Mouse (Mus musculus) spleen, postnatal 10 days (tissue): ENCODE data around the gene Gck.
"Not testable (repeated sequence)": the region's sequence is repeated elsewhere in the genome, so short reads cannot be mapped to it uniquely, and the experiment has no call there.

Experiments used
- DNase-seq, 2 experiments: peaks; one replicate each; pipeline ENCODE4 v3.0.0; 2021 to 2022; ENCODE audit warnings: low spot score in 2 of 2

The Gck gene

DNA sequence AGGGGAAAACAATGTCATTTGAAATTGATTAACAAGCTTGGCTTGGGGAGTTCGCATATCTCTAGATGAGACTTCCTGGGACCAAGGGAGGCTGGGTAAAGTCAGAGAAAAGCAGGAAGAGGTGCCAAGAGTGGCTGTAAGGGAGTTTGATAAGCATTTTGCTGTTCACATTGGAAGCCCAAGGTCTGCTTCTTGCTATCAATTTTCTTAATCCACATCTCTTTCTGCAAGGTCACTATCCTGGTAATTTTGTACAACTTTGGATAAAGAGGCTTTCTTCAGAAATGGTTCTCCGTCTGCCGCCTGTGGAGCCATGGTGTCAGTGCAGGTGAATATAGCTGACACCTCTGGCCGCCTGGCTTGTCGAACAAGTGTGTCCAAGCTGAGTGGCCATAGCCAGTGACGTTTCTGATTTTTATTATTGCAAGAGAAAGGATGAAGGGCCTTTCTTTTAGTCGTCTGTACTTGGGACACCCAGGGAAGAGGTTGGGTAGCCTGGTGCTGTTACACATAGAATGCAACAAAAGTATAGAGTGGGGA is 5.2 kb upstream of the Gck start:
- peak in 1 of 2 experiments; percentile 65 for DNase-seq

DNA sequence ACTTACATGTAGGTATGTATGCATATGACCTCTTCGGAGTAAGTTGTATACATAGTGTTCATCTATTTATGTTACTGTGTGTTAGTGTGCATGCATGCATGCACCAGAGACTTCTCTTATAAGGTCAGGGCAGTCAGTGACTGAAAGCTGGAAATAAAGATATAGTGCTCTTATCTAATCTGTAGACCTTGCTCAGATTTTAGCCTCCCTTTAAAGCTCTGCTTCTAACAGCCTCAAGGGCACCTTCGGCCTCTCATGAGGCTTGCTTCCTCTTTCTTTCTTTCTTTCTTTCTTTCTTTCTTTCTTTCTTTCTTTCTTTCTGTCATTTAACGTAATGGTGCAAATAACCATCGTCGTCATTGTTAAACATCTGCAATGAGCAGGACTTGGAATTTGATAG is 4.6 kb upstream of the Gck start:
- DNase-seq = no peak

DNA sequence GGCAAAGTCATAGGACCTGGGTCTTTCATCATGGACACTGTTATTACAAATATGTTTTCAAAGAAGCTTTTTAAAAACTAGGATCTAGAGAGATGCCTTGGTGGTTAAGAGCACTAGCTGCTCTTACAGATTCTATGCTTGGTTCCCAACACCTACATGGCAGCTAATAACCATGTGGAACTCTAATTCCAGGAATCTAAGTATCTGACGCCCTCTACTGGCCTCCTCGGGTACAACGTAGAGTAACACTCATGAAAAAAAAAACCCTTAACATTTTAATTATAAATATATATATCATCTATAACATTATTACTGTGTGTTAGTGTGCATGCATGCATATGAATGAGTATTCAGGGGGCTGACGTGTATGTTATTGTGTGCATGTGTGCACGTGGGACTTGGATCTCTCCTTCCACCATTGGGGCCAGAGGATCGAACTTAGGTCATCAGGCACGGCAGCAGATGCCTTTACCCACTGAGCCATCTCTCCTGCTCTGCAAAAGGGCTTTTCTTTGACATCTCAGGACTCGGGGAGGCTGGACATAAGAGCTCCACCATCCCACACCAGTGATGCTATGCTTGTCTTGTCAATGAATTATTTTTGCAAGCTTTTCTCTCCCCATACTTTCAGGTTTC is 3.4 kb upstream of the Gck start:
- peak in 1 of 2 experiments; percentile 65 for DNase-seq

DNA sequence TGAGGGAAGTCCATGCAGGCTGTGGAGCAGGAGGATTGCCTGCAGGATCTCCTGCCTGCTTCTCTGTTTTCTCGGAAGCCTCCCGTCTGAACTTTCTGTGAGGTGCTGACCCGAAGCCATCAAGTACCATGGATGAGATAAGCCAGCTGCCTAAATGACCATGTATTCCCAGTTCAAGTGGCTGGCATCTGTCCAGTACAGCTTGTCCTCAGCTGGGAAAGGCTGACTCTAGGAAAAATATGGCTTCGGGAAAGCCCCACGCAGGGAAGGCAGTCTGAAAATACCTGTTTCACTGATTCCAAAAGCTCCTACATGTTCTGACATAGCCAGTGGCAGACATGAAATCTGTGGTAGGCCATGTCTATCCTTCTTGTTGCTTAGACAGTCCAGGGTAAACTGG is 2.6 kb upstream of the Gck start:
- DNase-seq = peak in 1 of 2 experiments; percentile 20

DNA sequence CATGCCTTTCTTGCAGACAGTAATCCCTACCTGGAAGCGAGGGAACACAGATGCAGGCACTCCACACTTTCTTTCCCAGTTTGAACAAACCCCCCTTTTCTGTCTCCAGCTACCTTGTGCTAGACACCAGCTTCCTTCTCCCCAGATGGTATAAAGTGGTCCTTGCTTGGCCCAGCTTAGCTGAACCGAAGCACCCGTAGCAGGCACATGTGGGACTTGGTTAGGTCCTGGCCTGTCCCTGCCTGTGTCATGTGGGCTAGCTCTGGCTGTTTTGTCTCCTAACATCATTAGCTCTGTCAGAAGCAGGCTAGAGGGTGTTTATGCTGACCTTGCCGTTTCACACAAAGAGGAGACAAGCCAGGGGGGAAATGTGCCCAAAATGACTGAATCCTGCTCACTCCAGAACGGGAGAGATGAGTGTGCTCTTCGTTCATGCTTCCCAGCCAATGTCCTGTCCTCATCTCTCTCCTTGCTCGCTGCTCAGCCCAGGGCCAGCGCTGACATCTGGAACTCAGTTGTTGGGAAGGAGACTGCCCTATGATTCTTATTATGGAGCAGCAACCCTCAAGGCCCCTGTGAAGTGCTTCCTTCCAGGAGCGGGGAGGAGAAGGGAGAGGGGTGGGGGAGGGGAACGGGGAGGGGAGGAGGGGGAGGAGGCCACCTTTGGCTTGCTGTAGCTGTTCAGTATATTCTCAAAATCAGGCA is 1.2 kb downstream of the Gck start:
- no peak for DNase-seq

DNA sequence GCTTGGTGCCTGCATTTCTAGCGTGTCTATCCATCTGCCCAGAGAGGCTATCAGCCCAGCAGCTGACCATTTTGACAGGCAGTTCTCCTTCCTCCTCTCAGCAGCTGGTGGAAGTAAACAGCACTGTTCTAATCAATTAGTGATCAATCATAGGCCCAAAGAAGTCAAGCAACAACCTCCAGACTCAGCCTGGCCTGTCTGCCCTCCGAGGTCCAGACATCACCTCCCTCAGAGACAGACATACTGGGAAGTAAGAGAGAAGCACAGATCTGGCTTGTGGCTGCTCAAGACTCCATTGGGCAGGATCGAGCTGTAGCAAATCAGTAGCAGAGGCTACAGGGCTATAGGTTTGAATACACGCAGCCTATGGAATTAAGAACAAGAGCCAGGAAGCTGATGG is 2.1 kb downstream of the Gck start:
- DNase-seq = no peak

DNA sequence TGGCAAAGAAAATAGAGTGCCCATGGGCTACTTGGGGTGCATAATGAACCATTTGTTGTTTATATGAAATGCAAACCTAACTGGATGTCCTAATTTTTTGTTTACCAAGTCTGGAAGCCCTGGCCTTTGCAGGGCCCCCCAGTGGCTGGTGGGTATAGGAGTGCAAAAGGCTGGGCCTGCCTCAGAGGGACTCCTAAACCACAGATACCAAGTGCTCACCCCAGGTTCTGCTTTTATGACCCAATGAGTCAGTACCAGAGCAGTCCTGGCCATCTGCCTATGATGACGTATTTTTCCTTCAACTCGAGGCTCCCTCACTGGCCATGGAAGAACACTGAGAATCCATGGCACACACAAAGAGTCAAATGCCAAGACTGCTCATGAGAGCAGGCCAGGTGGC is 4.8 kb downstream of the Gck start:
- no peak for DNase-seq

DNA sequence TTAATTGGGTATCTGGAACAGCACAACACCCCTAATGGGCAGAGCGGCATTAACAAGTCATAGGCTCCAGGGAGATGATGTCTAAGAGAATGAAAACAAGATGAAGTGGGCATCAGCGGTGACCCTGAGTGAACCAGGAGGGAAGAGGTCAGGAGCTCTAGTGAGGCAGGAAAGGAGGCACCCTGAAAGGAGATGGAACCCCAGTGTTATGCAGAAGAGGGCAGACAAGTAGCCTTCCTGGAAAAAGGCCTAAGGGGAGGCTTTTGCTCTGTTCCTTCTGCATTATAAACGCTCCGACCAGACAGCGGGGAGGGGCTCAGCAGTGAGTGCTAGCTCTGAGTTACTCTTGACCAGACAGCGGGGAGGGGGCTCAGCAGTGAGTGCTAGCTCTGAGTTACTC is 6.9 kb downstream of the Gck start:
- DNase-seq = no peak

DNA sequence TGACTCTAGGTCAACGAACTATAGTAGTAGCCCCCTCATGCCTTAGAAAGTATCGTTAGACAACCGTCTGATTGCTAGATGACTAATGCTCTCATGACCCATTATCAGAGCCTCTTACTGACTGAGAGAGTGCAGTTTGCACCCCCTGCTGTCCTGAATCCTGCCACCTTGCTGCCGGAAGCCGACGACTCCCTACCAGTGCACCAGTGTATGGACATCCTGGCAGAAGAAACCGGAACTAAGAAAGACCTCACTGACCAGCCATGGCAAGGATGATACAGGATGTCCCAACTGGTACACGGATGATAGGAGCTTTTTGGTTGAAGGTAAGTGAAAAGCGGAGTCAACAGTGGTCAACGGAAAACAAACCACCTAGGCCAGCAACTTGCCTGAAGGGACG is 15.3 kb downstream of the Gck start:
- DNase-seq = not testable (repeated sequence)

DNA sequence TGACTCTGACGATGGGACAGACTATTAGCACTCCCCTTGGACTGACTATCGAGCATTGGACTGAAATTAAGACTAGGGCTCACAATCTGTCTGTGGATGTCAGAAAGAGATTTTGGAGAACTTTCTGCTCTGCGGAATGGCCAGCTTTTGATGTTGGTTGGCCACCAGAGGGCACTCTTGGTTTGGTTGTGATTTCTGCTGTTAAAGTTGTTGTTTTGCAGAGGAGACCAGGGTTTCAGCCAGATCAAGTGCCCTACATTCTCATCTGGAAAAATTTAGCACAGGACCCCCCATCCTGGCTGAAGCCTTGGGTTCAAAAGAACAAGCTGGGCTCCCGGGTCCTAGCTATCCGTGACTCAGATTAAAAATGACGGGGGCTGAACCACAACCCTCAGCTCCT is 17.9 kb downstream of the Gck start:
- DNase-seq = peak in 1 of 2 experiments; percentile 67

DNA sequence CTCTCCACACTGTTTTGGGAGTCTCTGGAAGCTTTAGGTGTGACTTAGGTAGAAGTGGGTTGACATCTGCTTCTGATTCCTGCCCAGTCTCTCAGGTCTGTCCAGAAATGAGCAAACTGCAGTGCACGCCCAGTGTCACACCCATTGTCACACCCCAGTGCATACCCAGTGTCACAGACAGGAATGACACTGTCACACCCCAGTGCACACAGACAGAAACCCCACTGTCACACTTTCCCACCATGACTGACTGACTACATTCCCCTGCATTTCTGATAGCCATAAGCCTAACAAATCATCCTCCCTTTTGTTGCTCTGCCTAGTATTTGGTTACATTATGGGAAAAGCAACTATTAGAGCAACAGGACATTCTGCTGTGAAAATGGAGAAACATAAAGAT is 19.3 kb downstream of the Gck start:
- DNase-seq = no peak

DNA sequence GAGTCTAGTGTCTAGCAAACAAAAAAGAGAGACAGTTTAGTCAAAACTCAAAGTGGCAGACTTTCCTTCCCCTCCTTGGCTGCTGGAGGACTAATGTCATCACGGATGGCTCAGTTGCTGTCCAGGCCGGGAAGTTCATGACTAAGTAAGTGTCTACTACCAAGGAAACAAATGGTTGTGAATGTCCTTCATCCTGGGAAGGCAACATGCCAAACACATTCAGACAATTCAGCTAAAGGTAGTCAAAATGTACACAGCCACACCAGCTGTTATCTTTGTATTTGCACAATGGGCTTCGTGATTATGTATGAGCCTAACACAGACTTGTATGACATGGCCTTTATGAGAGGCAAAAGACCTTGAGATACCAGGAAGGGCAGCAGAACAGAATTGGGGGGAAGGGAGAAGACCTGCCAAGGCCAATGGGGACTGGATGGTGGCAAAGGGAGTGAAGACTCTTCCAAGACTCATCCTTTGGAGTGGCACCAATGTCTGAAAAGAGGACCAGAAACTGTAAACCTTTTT is 23.1 kb downstream of the Gck start:
- no peak for DNase-seq

DNA sequence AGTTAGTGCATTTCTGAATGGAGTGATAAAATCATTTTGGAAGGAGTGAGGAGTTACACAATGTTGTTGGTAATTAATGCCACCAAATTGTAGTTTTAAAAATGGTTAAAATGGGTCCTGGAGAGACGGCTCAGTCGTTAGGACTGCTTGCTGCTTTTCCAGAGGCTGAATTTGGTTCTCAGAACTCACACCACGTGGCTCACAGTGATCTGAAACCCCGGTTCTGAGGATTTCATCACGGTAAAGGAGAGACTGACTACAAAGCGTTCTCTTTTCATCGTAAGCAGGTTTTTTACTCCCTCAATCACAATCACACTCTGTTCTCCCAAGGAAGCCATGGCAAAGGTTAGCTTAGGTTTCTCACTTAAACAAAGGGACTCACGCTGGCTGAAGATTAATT is 25.2 kb downstream of the Gck start:
- DNase-seq = no peak

DNA sequence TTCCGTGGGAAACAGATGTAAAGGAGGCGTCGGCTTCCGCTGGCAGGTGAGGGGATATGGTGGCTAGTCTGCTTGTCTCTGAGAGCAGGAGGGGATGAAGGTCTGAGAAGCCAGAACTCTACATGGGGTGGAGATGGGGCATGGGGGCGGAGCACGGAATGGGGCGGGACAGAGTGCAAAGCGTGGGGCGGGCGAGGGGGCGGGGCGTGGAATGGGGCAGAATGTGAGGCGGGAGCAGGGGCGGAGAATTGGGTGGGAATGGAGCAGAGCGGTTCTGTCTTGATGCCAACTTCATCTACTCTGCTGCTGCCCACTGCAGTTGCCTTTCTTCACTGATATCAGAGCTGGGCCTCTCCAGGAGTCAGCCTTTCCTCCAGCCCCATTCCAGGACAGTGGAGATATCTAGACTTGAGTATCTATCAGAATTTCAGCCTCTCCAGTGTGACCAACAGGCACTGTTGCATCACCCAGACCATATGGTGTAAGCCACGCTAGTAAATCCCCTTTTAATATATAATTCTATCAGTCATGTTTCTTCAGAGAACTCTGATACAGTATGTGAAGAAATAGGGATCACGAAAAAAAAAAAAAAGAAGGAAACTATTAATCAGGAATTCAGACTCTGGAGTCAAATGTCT is 29.4 kb downstream of the Gck start:
- peak in 1 of 2 experiments; percentile 29 for DNase-seq

DNA sequence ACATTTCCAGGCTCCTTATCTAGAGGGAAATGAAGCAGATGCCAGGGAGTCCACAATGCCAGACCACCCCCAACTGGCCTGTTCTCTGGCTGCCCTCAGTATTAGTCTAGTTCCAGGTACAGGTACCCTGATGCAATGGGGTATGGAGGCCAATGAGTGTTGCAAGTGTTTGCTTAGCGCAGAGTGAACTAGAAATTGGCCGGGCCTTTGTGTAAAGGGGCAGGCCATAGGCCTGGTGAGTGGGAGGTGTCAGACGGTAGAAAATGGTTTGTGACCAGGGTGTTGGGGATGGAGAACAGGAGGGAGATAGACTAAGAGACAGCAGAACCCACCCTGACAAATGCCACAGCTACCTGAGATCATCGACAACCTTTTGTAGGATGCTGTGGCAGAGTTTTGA is 30.3 kb downstream of the Gck start:
- DNase-seq = no peak

DNA sequence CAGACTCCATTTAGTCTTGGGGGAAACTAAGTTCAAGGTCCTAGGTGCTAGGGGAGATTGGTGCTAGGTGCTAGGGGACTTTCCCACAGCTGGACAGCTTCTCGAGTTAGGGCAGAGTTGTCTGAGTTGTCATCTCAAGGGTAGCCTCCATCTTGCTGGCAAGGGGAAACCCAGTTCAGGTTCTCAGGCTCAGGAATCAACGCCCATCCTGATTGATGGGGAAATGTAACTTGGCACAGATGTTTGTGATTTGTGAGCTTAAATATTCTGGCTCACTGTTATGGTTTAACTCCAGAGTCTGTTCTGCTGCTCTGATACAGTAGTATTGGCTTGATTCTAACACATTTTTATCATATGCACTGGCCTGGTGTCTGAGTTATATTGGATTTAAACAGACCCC is 31.8 kb downstream of the Gck start:
- DNase-seq = no peak

DNA sequence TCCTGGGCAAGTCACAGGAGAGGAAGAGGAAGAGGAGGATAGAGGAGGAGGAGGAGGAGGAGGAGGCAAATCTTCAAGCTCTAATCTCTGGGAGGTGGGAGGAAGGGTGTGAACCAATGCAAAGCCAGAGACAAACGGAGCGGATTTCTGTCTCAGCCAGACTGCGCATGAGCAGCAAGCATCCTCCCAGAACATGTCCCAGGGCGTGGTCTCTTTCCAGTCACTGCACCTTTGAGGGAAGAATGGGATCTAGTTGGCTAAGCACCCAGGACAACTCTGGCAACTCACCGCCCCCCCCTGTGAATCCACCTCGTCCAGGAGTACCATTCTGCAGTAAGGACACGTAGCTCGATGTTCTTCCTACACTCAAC is 33.7 kb downstream of the Gck start:
- no peak for DNase-seq

DNA sequence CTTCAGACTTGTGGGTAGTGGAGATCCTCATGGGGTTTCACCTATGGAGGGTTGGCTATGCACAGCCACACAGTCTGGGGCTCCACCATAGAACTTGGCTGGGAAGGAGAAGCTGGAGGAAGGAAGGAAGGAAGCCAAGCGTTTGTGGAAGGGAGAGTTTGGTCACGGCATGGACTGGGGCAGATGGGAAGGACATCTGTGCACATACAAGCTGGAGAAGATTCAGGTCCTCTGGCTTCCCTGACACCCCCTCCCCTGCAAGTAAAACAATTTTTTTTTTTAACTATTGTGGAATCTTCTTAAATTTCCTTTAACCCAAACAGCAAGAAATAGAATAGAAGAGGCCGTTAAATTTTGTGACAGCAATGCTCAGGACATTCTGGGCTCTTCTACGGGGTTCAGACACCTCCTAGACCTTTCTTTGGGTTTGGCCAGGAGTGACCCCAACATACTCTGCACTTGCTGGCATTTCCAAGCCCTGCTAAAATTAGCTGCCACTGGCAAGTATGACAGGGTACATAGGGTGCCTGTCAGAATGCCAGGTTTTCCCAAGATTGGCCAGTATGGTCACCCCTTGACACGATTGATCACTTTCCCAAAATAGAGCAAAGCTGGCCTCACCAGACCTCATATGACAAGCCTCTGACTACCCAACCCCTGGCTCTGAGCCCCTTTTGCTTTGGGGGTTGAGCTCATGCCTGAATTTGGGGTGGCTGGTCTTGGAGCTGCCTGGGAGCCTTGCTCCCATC is 34.3 kb downstream of the Gck start:
- no peak for DNase-seq

DNA sequence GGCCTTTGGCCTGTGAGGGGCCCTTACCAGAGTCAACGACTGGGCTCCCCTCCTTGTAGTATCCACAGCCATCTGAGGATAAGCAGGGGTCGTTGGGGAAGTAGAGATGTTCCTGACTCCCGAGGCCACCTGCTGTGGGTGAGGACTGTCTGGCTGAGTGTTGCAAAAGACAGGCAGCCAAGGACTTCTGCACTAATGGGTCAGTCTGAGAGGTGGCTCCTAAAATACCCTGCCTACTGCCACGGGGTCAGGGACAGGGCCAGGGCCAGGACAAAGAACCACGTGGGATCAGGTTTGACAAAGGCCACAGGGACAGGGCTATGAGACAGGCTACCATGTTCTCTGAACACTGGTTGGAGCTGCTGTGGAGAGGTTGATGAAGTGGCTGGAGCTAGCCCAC is 34.9 kb downstream of the Gck start:
- DNase-seq = no peak

DNA sequence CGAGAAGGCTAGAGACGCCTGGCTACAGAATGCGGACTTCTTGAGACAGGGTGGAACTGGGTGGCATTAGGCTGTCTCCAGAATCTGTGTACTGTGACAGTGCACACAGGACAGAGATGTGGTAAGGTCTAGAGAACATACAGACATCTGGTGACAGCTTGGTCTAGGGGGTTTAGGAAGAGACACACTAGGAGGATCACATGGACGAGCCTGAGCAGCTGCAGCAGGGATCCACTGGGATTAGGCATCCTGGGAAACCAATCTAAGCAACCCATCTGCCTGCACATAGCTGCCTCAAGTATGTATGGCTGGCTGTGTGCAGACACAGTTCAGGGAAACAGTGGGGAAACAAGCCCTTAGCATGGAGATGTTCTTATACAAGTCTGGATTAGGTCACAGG is 35.9 kb downstream of the Gck start:
- DNase-seq = no peak

DNA sequence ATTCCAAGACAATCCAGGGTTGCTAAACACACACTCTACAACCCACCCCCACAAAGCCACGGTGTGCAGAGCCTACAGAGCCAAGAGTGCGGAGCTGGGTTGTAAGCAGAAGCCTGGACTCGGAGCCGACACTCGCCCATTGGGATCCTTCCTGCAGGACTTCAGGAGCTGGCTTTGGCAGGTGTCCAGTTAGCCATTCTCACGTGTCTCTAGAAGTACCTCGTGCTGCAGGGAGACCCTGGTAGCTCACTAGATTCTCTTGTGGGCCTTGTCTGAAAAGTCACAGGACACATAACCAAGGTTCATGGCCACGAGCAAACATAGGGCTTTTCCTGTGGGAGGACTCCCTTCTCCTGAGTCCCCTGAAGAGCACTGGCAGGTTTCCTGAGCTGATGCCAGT is 36.6 kb downstream of the Gck start:
- DNase-seq = no peak

DNA sequence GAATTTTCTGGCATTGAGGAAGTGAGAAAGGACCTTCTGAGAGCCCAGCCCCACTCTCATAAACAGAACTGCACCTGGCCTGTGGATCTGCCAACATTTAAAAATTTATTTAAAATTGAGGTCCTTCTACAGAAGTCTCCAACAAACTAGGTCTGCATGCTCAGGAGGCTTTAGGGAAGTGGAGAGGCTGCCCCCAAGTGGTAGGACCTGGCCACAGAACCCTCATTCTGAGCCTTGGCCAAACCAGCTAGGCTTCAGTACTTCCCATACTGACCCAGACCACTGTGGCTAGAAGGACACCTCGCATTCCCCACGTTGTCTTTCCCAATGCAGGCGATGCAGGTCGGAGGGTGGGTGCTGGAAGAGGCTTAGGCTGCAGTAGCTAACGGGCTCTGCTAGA is 37.2 kb downstream of the Gck start:
- DNase-seq = peak; percentile 29 to 69
